Mouse (Mus musculus) cortical plate, adult 2 months (tissue): Measurements from ENCODE around the gene Zscan21.

Experiments used
- CTCF ChIP-seq: fragments of 200-500 bp; IDR thresholded peaks from 2 replicates; pipeline ENCODE4 v1.5.1; 2011; ENCODE audit warnings: mild to moderate bottlenecking, control low read depth, low read length; ENCODE audit not compliant: insufficient read depth; ENCODE audit errors: extremely low read depth
- POLR2A ChIP-seq: fragments of 200-500 bp; IDR thresholded peaks from 2 replicates; pipeline ENCODE4 v1.6.1; 2011; ENCODE audit warnings: mild to moderate bottlenecking, low read length, control low read depth; ENCODE audit not compliant: insufficient read depth; ENCODE audit errors: extremely low read depth

GRCm38 (mm10) chr5:138163610-138164009 is 46.9 kb downstream of the Zscan21 start:
- TF ChIP-seq CTCF, result no peak
- no peak for TF ChIP-seq POLR2A
